Mouse (Mus musculus): ENCODE results near the gene Naa60. TPM values are rescaled to one million over a fixed set of nuclear protein-coding genes. Genes with fewer than 3 reads are reported as not detected.

The Naa60 gene
- polyA plus RNA-seq, 1 experiment from 2014 or later, result 66.0 TPM

GRCm38 (mm10) chr16:3895173-3895792 is 23.1 kb downstream of the Naa60 start:
- no peak overlapping the region for H3K4me3 ChIP-seq
- H3K27me3 ChIP-seq, result no peaks in the 10 kb centered on the region
- no peak overlapping the region; the same call in 1 of the 2 replicates for H3K9ac ChIP-seq
- no peak overlapping the region for H3K27ac ChIP-seq
- H3K36me3 ChIP-seq (ENCODE audit: poor library complexity, severe bottlenecking), result peaks cover 51% of the 10 kb centered on the region
- no peak overlapping the region for H3K4me2 ChIP-seq
- ATAC-seq, result no peak
- H3K4me1 ChIP-seq, result no peaks in the 10 kb centered on the region
- WGBS, result 85% methylated on average over 9 of the region's 9 CpGs
- no peaks in the 10 kb centered on the region for H3K9me3 ChIP-seq (replicated peaks)

- Histone ChIP-seq H3K9me3 (replicated peaks) (no peaks in the 10 kb centered on the region), H3K4me1 (no peaks in the 10 kb centered on the region), H3K4me3 (no peak overlapping the region), H3K36me3 (ENCODE audit: poor library complexity, severe bottlenecking) (peaks cover 58% of the 10 kb centered on the region), H3K9ac (no peak overlapping the region), H3K27me3 (no peaks in the 10 kb centered on the region), H3K4me2 (no peak overlapping the region), H3K27ac (no peak overlapping the region)
- ATAC-seq, result no peak
- WGBS, result 90% methylated on average over 6 of the region's 6 CpGs
Observed at GRCm38 (mm10) chr16:3896046-3896445, 23.9 kb downstream of the Naa60 start.

DNA sequence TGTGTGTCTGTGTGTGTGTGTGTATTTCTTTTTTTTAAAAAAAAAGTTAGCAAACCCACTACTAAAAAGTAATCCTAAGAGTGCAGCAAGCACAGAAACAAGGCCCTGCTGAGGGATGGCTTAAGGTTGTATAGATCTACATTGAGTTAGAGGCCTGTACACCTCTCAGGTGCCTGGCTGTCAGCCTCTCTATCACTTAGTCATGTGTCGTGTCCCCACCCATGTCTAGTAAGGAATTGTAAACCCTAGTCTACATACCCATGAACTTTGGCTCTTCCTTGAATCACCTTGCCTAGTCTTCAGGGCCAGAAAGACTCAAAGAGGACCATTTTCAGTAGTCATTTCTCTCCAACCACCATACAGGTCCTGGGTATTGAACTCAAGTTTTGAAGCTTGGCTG is 24.4 kb downstream of the Naa60 start:
- peaks cover 63% of the 10 kb centered on the region for H3K36me3 ChIP-seq (ENCODE audit: poor library complexity, severe bottlenecking)
- no peak for ATAC-seq

DNA sequence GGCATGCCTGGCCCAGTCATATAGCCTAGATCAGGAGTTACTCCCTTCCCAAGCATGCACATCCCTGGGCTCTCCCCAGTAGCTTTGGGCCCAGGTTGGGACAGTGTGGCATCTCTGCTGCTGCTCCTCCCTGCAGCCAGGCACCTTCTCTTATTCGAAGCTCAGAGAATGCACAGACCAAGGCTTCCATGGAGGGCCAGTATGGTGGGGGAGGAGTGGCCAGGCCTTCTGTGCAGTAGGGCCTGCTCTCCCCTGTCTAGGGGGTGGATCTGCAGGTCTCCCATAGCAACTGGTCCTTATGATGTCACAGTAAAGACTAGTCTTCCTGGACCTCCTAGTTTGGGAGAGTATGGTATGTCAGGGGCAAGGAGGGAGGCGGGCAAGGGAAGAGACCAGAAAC is 35.3 kb downstream of the Naa60 start:
- Histone ChIP-seq H3K27ac (no peak overlapping the region), H3K4me1 (peaks cover 14% of the 10 kb centered on the region), H3K27me3 (no peaks in the 10 kb centered on the region), H3K36me3 (ENCODE audit: poor library complexity, severe bottlenecking) (peaks cover 43% of the 10 kb centered on the region), H3K9me3 (replicated peaks) (no peaks in the 10 kb centered on the region), H3K9ac (no peak overlapping the region), H3K4me3 (no peak overlapping the region), H3K4me2 (peak overlapping the region; percentile 80; the same call in 1 of the 2 replicates)
- ATAC-seq, result no peak
- 81% methylated on average over 2 of the region's 2 CpGs for WGBS

More for the DNA sequence above, 24.4 kb downstream of the Naa60 start:
- H3K9ac ChIP-seq, result no peak overlapping the region
- no peaks in the 10 kb centered on the region for H3K27me3 ChIP-seq
- WGBS, result 95% methylated on average over 1 of the region's 1 CpGs
- no peak overlapping the region for H3K27ac ChIP-seq
- H3K4me3 ChIP-seq, result no peak overlapping the region
- H3K4me2 ChIP-seq, result no peak overlapping the region
- H3K9me3 ChIP-seq (replicated peaks), result no peaks in the 10 kb centered on the region
- H3K4me1 ChIP-seq, result no peaks in the 10 kb centered on the region

- under 1% methylated on average over 33 of the region's 33 CpGs for WGBS
- peak within 1 kb of the TSS; percentile 80 for H3K4me2 ChIP-seq
- ATAC-seq, result peak; percentile 97
- peak within 1 kb of the TSS; percentile 65 for H3K27ac ChIP-seq
- peak within 1 kb of the TSS; percentile 58 for H3K4me3 ChIP-seq
- peak within 1 kb of the TSS; percentile 75 for H3K9ac ChIP-seq
- peaks cover 44% of the 10 kb centered on the region for H3K36me3 ChIP-seq (ENCODE audit: poor library complexity, severe bottlenecking)
- no peaks in the 10 kb centered on the region for H3K27me3 ChIP-seq
- H3K4me1 ChIP-seq, result peaks cover 14% of the 10 kb centered on the region
- H3K9me3 ChIP-seq (replicated peaks), result no peaks in the 10 kb centered on the region
Observed at GRCm38 (mm10) chr16:3908537-3909111, 36.4 kb downstream of the Naa60 start, which contains the start of the genes 1700037C18Rik and Cluap1. 1700037C18Rik (minus strand) TSS chr16:3908689. Cluap1 (plus strand) TSS chr16:3908801.

DNA sequence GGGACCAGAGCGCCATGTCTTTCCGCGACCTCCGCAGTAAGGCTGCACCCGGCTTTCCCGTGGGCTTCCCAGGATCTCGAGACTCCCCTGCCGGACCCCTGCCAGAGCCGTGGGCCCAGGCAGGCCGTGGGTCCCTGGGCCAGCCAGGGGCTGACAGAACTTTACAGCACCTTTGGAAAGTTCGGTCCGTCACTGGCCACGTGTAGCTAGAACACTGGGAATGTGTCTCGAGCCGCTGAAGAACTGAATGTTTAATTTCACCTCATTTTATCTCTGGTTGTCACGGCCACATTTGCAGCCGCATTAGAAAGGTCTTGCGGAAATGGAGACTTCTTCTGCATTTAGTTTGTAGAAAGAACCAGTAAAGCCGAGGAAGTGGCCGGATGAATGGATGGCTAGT is 36.9 kb downstream of the Naa60 start:
- peak overlapping the region; percentile 65; the same call in 1 of the 2 replicates for H3K27ac ChIP-seq
- no peak for ATAC-seq

DNA sequence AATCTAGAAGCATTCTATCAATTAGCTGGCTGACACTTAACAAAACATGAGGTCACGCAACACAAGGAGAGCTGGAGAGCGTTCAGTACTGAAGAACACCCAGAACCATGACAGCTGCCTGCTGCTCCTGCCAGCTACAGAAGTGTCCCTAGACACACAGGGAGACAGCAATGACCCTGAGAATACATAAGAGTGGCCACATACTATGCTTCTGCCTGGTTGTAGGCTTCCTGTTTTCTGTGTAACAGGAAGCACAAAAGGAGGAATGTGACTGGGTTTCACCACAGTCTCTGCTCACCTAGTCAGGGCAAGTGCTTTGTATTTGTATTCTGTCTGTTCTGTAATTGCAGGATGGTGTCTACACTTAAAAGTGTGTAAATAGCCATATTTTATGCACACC is 48.6 kb downstream of the Naa60 start:
- Histone ChIP-seq H3K9me3 (replicated peaks) (no peaks in the 10 kb centered on the region), H3K27me3 (no peaks in the 10 kb centered on the region), H3K4me1 (no peaks in the 10 kb centered on the region), H3K36me3 (ENCODE audit: poor library complexity, severe bottlenecking) (peaks cover 77% of the 10 kb centered on the region), H3K4me3 (no peak overlapping the region), H3K9ac (no peak overlapping the region), H3K27ac (no peak overlapping the region), H3K4me2 (no peak overlapping the region)
- no peak for ATAC-seq
- 92% methylated on average over 2 of the region's 2 CpGs for WGBS

More for the DNA sequence above, 36.9 kb downstream of the Naa60 start:
- Histone ChIP-seq H3K36me3 (ENCODE audit: poor library complexity, severe bottlenecking) (peaks cover 43% of the 10 kb centered on the region), H3K27me3 (no peaks in the 10 kb centered on the region), H3K9ac (peak overlapping the region; percentile 75), H3K4me1 (peaks cover 14% of the 10 kb centered on the region), H3K4me3 (peak overlapping the region; percentile 58), H3K9me3 (replicated peaks) (no peaks in the 10 kb centered on the region), H3K4me2 (peak overlapping the region; percentile 80)
- WGBS, result 11% methylated on average over 20 of the region's 20 CpGs

GRCm38 (mm10) chr16:3923515-3923914 is 51.3 kb downstream of the Naa60 start:
- peaks cover 79% of the 10 kb centered on the region for H3K36me3 ChIP-seq (ENCODE audit: poor library complexity, severe bottlenecking)
- H3K9me3 ChIP-seq (replicated peaks), result no peaks in the 10 kb centered on the region
- H3K27me3 ChIP-seq, result no peaks in the 10 kb centered on the region
- no peak overlapping the region for H3K27ac ChIP-seq
- H3K4me2 ChIP-seq, result no peak overlapping the region
- H3K4me1 ChIP-seq, result no peaks in the 10 kb centered on the region
- no peak overlapping the region for H3K4me3 ChIP-seq
- ATAC-seq, result no peak
- no peak overlapping the region for H3K9ac ChIP-seq
- WGBS, result 90% methylated on average over 3 of the region's 3 CpGs

GRCm38 (mm10) chr16:3923966-3924365 is 51.8 kb downstream of the Naa60 start:
- Histone ChIP-seq H3K27me3 (no peaks in the 10 kb centered on the region), H3K9ac (no peak overlapping the region), H3K27ac (no peak overlapping the region), H3K4me3 (no peak overlapping the region), H3K4me2 (no peak overlapping the region), H3K4me1 (no peaks in the 10 kb centered on the region), H3K9me3 (replicated peaks) (no peaks in the 10 kb centered on the region), H3K36me3 (ENCODE audit: poor library complexity, severe bottlenecking) (peaks cover 82% of the 10 kb centered on the region)
- no peak for ATAC-seq
- 92% methylated on average over 4 of the region's 4 CpGs for WGBS

- WGBS, result 89% methylated on average over 1 of the region's 1 CpGs
- Histone ChIP-seq H3K9me3 (replicated peaks) (no peaks in the 10 kb centered on the region), H3K27me3 (no peaks in the 10 kb centered on the region), H3K4me2 (no peak overlapping the region), H3K36me3 (ENCODE audit: poor library complexity, severe bottlenecking) (peaks cover 79% of the 10 kb centered on the region), H3K27ac (no peak overlapping the region), H3K9ac (no peak overlapping the region), H3K4me1 (no peaks in the 10 kb centered on the region), H3K4me3 (no peak overlapping the region)
- no peak for ATAC-seq
Observed at GRCm38 (mm10) chr16:3928582-3928981, 56.4 kb downstream of the Naa60 start.

DNA sequence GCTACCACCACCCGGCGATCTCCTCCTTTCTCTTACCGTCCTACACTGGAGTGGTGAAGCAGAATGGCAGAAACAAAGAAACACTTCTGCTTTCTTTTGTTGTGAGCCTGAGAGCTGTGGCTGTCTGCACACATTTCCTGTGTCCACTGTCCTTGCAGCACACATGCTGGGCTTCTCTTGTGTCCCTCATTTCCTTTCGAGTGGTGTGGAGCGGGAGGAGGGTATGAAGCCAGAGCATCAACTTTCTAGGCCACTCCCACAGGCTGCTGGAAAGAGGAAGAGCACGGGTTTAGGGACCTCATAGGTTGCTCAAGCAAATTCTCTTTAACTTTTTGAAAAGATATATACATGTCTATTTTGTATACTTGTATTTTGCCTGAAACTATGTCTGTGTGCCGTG is 57.0 kb downstream of the Naa60 start:
- no peak for ATAC-seq
- peaks cover 79% of the 10 kb centered on the region for H3K36me3 ChIP-seq (ENCODE audit: poor library complexity, severe bottlenecking)
- no peak overlapping the region for H3K9ac ChIP-seq
- no peak overlapping the region for H3K27ac ChIP-seq
- no peaks in the 10 kb centered on the region for H3K9me3 ChIP-seq (replicated peaks)
- no peaks in the 10 kb centered on the region for H3K27me3 ChIP-seq
- H3K4me1 ChIP-seq, result no peaks in the 10 kb centered on the region
- no peak overlapping the region for H3K4me3 ChIP-seq
- H3K4me2 ChIP-seq, result no peak overlapping the region
- WGBS, result 74% methylated on average over 7 of the region's 7 CpGs

DNA sequence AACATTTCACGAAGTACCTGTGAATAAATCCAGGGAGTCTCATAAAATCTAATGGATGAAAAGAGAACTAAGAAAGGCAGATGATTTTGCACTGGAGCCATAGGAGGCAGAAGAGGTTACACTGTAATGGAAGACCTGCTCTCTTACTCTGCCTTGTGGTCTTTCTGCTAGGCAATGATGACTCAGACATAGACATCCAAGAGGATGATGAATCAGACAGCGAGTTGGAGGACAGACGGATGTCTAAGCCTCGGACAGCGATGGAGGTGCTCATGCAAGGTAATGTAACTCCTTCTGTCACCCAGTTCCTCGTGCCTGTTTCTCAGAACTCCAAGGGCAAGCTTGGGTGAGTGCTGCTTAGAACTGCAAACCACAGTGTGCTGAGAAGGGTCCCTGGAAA is 61.4 kb downstream of the Naa60 start:
- Histone ChIP-seq H3K36me3 (ENCODE audit: poor library complexity, severe bottlenecking) (peaks cover 85% of the 10 kb centered on the region), H3K9ac (no peak overlapping the region), H3K27me3 (no peaks in the 10 kb centered on the region), H3K4me1 (no peaks in the 10 kb centered on the region), H3K27ac (no peak overlapping the region), H3K9me3 (replicated peaks) (no peaks in the 10 kb centered on the region), H3K4me2 (no peak overlapping the region), H3K4me3 (no peak overlapping the region)
- 91% methylated on average over 6 of the region's 6 CpGs for WGBS
- ATAC-seq, result no peak
